Mouse (Mus musculus) frontal cortex, postnatal 25 days (tissue): ENCODE measurements at regions not wholly inside any gene's neighbourhood (a gene's known extent, or its start where the extent isn't known, plus 50 kb on each side); places are given as distances from the start of the nearest gene placed in this dataset.

Experiments
- DNase-seq, 2 experiments: peaks; one replicate each; pipeline ENCODE4 v3.0.0; 2022; ENCODE audit warnings: low spot score in 2 of 2

DNA sequence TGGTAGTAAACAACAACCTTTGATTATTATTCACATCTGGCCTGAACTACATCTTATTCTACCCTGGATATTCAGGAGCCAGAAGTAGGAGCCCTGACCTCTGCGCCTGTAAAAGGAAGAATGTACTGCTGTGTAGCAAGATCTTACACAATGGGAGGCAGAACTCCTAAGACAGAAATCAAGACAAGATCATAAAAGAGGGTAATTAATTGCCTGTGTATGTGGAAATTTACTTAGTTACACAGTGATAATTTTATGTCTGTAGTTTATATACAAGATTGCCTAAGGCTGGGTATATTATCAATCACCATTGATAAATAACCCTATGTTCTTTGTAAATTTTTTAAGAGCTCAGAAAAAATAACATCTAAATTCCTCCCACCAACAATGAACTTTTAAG is 2167.8 kb downstream of the 9330182O14Rik start:
- DNase-seq: no peak

DNA sequence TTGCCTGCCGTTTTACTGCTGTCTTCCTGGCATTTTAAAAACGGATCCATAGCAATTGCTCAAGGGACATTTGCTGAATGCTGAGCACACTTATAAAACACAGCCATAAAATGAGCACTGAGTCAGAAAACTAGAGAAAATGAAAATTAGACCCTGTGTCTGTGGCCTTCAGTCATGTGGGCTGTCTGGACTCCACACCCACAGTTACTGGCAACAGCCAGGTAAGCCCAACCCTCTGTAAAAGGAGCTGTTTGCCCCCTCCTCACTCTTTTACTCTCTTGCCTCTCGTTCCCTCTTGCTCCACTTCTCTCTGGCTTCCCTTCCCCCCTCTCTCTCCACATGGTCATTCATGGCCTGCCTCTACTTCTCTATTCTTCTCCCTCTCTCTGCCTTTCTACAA is 2169.9 kb downstream of the 9330182O14Rik start:
- no peak for DNase-seq

DNA sequence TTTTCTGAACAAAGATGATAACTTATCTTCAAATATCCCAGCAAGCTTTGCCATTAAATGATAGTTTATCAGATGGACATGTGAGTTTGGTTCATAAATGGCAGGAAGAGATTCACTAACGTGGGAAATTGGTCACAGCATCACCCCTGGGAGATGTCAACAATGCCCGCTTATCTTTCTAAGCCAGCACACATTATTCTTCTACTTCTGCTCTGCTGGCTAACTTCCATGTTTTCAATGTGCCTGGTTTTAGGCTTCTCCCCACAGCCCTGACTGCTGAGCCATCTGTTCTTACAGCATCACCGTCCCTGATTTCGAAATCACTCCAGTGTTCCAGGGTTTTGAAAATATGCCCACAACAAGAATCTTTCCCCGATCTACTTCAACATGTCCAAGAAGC is 2175.4 kb downstream of the 9330182O14Rik start:
- no peak for DNase-seq

DNA sequence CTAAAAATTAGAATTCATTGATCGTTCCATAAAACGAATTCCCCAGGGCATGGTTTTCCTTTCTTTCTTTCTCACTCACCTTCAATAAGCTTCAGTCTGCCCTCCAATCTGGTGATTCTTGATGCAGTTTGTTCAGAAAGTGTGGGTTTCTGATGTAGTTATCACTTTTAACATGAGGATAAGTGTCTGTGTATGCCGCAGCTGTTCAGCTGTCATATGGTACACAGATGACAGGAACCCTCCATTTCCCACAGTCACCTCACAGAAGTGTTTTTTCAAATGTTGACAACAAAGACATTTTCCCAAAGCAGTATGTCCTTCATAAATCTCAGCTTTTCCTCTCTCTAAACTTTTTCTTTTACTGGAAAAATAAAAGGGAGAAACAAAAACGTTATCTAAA is 2177.0 kb downstream of the 9330182O14Rik start:
- DNase-seq: no peak

DNA sequence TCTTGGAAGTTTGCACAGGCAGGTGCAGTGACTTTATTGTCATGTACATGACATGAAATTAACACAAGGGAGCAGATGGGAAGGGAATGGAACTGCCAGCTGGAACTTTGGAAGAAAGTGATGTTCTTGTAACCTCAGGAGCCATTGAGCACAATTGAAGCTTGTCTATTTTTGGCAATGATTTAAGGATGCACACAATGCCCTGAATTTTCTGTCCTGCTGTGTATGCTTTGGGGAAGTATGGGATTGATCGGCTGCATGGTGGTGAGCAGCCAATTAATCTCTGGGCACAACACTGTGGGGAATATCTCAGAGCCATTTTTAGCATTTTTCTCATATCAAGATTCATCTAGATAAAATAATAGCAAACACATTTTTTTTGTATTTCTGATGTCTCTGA is 2186.2 kb downstream of the 9330182O14Rik start:
- DNase-seq: no peak

DNA sequence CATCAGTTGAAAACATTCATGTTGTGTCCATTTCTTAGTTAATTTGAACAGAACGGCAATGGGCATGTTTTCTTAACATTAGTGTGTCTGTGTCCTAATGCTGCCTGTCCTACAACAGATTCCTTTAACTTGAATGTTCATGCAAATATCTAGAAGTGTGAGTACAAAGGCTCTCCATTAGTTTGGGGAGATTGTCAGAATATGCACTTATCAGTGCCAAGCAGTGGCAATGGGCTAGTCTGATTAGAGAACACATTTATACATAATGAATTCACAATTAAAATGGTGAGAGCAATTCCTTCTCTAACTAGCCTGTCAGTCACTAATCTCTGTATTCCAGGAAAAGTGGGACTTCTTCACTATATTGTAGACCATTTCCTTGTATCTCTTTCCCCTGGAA is 2188.8 kb downstream of the 9330182O14Rik start:
- no peak for DNase-seq

DNA sequence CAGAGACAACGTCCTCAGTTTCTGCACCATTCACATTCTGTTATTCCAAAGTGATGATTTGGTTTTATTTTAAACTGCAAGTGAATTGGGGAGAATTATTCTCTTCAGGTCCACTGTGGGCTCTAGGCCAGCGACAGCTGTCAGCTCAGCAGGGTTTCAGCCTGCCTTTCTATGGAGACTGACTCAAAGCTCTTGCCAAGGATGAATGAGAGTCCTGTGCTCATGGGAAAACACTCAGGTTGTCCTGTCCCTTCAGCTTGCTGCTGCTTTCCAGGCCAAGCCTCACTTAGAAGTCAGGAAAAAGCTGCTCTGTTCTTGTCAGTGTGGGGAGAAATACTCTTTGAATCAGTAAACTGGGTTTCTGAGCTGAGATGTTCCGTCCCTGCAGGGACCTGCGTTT is 2191.1 kb downstream of the 9330182O14Rik start:
- DNase-seq: no peak

DNA sequence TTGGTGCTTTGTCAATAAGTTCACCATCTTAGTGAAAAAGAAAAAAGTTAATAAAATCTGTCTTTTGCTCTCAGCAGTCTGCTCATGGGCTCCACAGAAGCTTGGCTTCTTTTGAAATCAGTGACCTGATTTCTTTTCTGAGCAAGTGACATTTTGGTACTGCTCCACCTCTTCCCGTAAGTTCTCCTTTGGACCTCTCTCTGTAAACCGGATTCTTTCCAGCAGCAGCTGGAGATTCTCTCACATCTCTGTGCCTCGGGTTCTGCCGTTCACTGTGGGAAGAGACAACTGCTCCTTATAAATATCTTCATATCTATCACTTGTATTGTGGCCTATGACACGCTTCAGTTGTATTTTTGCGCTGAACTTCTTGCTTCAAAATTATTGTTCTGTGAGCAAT is 2194.4 kb downstream of the 9330182O14Rik start:
- DNase-seq: no peak

DNA sequence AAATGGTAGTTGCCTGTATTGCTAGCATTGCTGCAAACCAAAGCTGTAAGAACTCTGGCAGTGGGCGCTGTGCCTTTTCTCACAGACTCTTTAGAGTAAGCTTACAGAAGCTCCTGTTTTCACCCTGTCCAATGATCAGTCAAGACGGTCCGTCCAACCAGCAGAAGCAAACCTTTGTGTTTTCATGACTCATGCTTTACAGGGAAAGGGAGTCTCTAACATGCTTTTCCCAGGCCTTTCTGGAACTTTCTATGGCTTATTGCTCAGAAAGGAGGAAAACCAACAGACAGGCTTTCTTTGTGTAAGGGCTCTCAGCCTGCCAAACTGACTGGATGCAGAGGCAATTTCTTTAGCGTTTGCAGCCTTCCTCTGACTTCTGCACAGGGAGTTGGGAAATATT is 2195.6 kb downstream of the 9330182O14Rik start:
- no peak for DNase-seq

DNA sequence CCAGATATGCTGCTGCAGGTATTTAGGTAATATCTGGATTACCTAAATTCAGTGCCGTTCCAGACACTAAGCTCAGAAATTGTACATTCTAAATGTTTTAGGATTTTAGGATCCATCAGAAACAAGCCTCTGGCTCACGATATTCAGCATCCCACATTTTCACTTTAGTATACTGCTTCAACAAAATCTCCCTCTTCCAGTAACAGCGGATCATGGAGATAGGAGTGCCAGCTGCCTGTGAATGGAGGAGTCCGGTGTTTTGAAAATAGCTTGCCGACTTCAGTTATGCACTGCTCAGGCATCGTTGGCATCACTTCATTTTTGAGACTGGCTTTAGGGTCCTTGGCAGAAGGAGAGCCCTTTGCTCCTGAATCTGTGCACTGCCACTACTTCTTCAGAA is 2199.5 kb downstream of the 9330182O14Rik start:
- no peak for DNase-seq

DNA sequence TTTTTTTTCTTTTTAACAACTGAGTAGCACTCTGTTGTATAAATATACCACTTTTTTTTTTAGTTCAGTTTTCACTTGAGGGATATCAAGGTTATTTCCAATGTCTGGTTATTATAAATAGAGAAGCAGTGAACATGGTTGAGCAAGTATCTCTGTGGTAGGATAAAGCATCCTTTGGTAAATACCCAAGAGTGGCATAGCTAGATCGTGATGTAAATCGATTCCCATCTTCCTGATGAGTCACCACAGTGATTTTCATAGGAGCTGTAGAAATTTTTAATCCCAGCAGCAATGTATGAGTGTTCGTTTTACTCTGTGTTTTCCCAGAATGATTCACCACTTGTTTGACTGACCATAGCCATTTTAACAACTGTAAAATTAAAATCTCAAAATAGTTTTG is 2212.0 kb downstream of the 9330182O14Rik start:
- DNase-seq: no peak

DNA sequence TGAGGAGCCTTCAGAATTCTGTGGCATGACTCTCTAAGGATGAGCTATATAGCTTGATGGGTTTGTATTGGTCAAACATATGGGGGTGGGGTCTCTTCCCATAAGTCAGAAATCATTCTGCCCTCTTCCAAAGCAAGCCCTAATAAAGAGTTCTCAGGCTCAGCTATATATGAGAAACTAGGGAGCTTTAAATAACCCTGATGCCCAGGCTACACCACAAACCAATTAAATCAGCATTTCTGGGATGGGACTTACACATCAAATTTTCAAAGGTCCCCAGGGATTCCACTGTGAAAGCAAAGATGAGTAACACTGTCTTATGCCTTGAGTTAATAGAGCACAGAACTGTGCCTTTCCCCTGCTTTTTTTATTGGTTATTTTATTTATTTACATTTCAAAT is 2227.7 kb downstream of the 9330182O14Rik start:
- DNase-seq: no peak

DNA sequence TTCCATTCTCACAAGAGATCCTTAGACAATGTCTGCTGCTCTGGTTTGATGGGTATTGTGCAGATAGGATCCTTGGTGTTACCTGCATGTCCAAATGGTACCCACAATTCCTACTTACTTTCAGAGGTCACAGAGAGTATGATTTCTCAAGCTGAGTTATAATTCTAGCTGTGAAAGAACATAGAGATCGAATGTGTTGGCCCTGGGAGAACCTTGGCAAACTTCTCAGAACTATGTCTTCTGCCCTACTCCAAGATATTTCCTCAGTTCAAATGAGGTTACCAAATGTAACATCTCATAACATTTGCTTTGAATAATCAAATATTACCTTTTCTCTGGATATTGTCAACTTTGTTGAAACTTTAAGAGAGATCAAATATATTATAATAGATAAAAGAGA is 2230.8 kb downstream of the 9330182O14Rik start:
- DNase-seq: no peak

DNA sequence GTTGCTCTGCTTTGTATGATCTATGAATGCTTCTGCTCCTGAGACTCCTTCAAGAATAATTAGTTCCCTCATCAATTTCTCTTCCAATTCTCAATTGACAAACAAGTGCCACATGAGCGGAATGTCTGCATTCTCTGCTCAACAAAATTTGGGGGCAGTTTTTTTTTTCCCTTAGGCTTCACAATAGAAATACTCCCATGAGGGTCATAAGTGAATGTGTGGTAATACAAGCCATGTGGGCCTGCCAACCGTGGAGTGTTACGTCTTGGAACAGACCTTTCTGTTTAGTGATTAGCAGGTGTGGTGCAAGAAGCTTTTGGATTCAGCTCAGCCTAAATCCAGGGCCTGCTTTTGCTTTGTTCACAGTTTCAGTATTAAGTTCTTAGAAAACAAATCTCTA is 2232.6 kb downstream of the 9330182O14Rik start:
- DNase-seq: no peak

DNA sequence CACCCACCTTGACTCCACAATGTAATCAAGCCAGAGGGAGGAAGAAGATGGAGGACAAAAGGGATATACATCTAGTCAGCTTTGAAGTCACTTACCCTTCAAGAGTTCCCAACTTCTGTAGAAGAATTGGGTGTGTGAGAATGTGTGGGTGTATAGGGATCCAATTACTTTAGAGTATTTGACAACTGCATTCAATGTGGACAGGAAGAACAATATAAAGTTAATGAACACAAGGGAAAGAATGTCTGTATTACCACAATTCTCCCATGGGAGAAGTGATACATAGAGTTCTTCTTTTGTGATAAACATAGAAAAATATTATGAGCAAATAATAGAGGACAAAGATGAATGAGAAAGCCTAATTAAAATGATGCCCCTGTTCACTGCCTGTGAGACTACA is 2235.4 kb downstream of the 9330182O14Rik start:
- DNase-seq: no peak

DNA sequence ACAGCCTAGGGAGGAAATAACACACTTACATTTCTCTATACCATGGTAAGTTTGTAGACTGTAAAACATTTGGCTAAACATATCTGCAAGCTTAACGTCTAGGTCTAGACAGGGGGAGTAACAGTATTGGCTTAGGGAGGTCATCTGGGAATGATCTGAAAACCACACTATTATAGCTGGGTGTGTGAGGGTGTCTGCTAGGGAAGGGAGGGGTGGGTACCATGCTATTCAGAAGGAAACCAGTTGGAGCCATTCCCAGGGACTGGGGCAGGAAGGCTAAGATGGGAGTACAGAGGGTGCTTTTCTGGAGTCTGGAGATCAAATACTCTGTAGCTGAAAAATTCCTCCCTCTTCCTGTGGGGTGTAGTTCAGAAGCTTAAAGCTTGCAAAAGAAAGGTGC is 2235.9 kb downstream of the 9330182O14Rik start:
- DNase-seq: no peak

DNA sequence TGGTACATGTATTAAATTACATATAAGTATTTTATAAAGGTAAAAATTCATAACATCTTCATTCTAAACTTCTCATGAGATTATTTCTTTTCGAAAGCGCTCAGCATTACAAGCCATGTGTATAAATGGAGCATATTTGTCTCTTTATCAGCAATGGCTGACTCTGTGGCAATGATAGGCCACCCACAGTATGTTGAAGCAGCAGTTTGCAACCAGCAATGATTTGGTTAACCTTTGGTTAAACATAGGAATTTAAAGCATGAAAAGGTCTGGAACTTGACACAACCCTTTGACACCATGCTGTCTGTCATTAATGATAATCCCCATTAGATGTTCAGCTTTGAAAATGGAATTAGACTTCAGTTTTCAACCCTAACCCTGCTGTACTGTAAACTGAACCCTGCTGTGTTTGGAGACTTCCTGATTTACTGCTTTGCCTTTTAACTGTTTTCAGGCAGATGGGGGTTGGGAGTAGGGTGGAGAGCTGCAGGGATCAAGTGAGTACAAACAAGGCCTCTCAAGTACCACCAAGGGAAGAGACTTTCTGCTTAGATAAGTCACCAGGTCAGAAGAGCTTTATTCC is 2238.6 kb downstream of the 9330182O14Rik start:
- DNase-seq: no peak
